Mouse (Mus musculus) limb, embryonic 13.5 days (tissue): ENCODE results near the gene Snap29. TPM values are rescaled to one million over a fixed set of nuclear protein-coding genes. Genes with fewer than 3 reads are reported as not detected.

Source experiments
- ATAC-seq: fragments of 200-750 bp; cut with Nextera tagmentation; 2 replicates; pipeline ENCODE4 v1.8.0; 2017; ENCODE audit warnings: low read depth, moderate number of reproducible peaks, moderate TSS enrichment; ENCODE audit not compliant: low FRiP score
- H3K27ac ChIP-seq: fragments of 300-500 bp; sonication (generic); 2 replicates; pipeline ENCODE4 v1.5.1; 2015; ENCODE audit warnings: inconsistent platforms, mild to moderate bottlenecking, moderate library complexity
- H3K27me3 ChIP-seq: fragments of 300-500 bp; sonication (generic); 2 replicates; pipeline ENCODE4 v1.6.1; 2015; ENCODE audit warnings: mild to moderate bottlenecking, inconsistent platforms
- H3K36me3 ChIP-seq: fragments of 300-500 bp; sonication (generic); 2 replicates; pipeline ENCODE4 v1.6.1; 2015; ENCODE audit warnings: inconsistent platforms, mild to moderate bottlenecking, moderate library complexity
- H3K4me1 ChIP-seq: fragments of 300-500 bp; sonication (generic); 2 replicates; pipeline ENCODE4 v1.6.1; 2015; ENCODE audit warnings: inconsistent platforms
- H3K4me2 ChIP-seq: fragments of 300-500 bp; sonication (generic); replicated peaks from 2 replicates; pipeline ENCODE4 v1.6.1; 2015; ENCODE audit warnings: inconsistent platforms, mild to moderate bottlenecking, moderate library complexity
- H3K4me3 ChIP-seq: fragments of 300-500 bp; sonication (generic); 2 replicates; pipeline ENCODE4 v1.5.1; 2015; ENCODE audit warnings: moderate library complexity, mild to moderate bottlenecking, inconsistent platforms
- H3K9ac ChIP-seq: fragments of 300-500 bp; sonication (generic); 2 replicates; pipeline ENCODE4 v1.6.1; 2015; ENCODE audit warnings: mild to moderate bottlenecking, inconsistent platforms
- H3K9me3 ChIP-seq: fragments of 300-500 bp; sonication (generic); 2 replicates; pipeline ENCODE4 v1.6.1; 2016; ENCODE audit warnings: inconsistent platforms
- WGBS: fragments of 180-500 bp; shearing (Covaris S2); methylation state at CpG from one replicate; pipeline ENCODE4 v1.1.7; 2015; 5-methylcytosine and 5-hydroxymethylcytosine counted together
- polyA plus RNA-seq: library from polyadenylated mRNA; unstranded; fragments of >200 nt; fragmentation: Nextera tagmentation; extraction: Ambion mirVana; gene quantifications from 2 replicates; pipeline ENCODE4 v1.2.1, GENCODE M21; 2015

Snap29 gene
- polyA plus RNA-seq, 1 experiment from 2014 or later = 14.0 TPM

DNA sequence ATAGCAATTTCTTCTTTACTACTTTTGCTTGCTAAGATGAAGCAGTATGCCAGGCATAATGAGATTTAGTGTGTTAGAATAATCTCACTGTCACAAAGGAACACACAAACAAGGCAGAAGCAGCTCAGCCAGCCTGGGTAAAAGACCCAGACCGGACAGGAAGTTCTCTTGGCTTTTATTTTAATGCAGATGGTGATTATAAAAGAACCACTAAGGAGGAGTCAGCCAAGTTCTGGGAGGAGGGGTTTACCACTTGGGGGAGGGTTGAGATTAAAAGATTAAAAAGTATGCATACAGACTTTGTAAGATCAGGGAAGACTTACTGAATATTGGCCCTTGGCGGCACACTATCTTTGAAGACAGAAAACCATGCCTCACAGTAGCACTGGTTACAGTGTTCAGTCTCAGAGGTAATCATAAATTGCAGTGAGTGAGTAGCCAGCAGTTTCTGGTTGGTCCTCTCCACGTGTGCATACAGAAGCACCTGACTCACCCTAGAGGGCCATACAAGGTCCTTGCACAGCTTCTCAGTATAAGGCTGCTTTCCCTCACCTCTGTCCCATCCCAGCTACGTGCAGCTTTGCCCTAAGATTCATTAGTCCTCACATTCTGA is 72.7 kb downstream of the Snap29 start:
- Histone ChIP-seq H3K36me3 (peaks cover 39% of the 10 kb centered on the region), H3K9ac (no peak overlapping the region), H3K4me2 (no peak overlapping the region), H3K27ac (no peak overlapping the region), H3K27me3 (no peaks in the 10 kb centered on the region), H3K4me1 (no peaks in the 10 kb centered on the region), H3K9me3 (no peaks in the 10 kb centered on the region), H3K4me3 (no peak overlapping the region)
- WGBS = 77% methylated on average over 4 of the region's 4 CpGs
- no peak for ATAC-seq

Other genes starting within 250 kb of the Snap29 start
- gene Ube2l3, start 203.3 kb upstream of the Snap29 start, polyA plus RNA-seq = 356 and 360 TPM in 2 replicates
- 0.28 and 0.38 TPM in 2 replicates for gene Rimbp3, start 197.4 kb upstream of the Snap29 start, polyA plus RNA-seq
- 9.1 and 9.3 TPM in 2 replicates for gene Hic2, start 172.4 kb upstream of the Snap29 start, polyA plus RNA-seq
- 12.6 and 14.3 TPM in 2 replicates for gene Tmem191c, start 129.9 kb upstream of the Snap29 start, polyA plus RNA-seq
- 0.83 and 0.88 TPM in 2 replicates for gene Serpind1, start 74.6 kb upstream of the Snap29 start, polyA plus RNA-seq
- gene Pi4ka, start 328 bp downstream of the Snap29 start, polyA plus RNA-seq = 35.0 and 35.6 TPM in 2 replicates
- gene Crkl, start 46.0 kb downstream of the Snap29 start, polyA plus RNA-seq = 81.6 and 88.6 TPM in 2 replicates
- gene Aifm3, start 83.6 kb downstream of the Snap29 start, polyA plus RNA-seq = 0.52 and 0.83 TPM in 2 replicates
- gene Lztr1, start 102.7 kb downstream of the Snap29 start, polyA plus RNA-seq = 104 and 106 TPM in 2 replicates
- 72.0 and 75.2 TPM in 2 replicates for gene Thap7, start 125.2 kb downstream of the Snap29 start, polyA plus RNA-seq
- gene Lrrc74b, start 155.3 kb downstream of the Snap29 start, polyA plus RNA-seq = not detected in 2 replicates
- 0.36 and 0.40 TPM in 2 replicates for gene P2rx6, start 155.9 kb downstream of the Snap29 start, polyA plus RNA-seq
- gene Slc7a4, start 177.2 kb downstream of the Snap29 start, polyA plus RNA-seq = 5.7 and 5.8 TPM in 2 replicates
- gene Smpd4, start 213.4 kb downstream of the Snap29 start, polyA plus RNA-seq = 40.0 and 42.7 TPM in 2 replicates
- 9.0 and 9.8 TPM in 2 replicates for gene Ccdc74a, start 240.5 kb downstream of the Snap29 start, polyA plus RNA-seq